Mouse (Mus musculus) ovary, postnatal 10 days (tissue): Measurements from ENCODE around the gene Gm49321.
A peak's percentile ranks its signal among the peaks of the same experiment; 100 is the strongest.

Experiments
- DNase-seq: peaks from one replicate; pipeline ENCODE4 v3.0.0; 2022; ENCODE audit warnings: low spot score

Gene Gm49321

GRCm38 (mm10) chr12:73949318-73950058 lies 12.0 kb downstream of the Gm49321 start:
- peak; percentile 20 for DNase-seq

- DNase-seq = peak; percentile 11
Observed at GRCm38 (mm10) chr12:73952879-73953278, 15.4 kb downstream of the Gm49321 start.

- no peak for DNase-seq
Observed at GRCm38 (mm10) chr12:73953420-73954186, 16.1 kb downstream of the Gm49321 start.

GRCm38 (mm10) chr12:73954785-73955184 lies 17.3 kb downstream of the Gm49321 start:
- DNase-seq = no peak

- no peak for DNase-seq
Observed at GRCm38 (mm10) chr12:73957676-73958075, 20.2 kb downstream of the Gm49321 start.

GRCm38 (mm10) chr12:73958830-73959229 lies 21.4 kb downstream of the Gm49321 start:
- no peak for DNase-seq

GRCm38 (mm10) chr12:73964291-73965281 lies 27.1 kb downstream of the Gm49321 start, which contains the start of gene Snapc1:
Gene Snapc1 (plus strand): TSS chr12:73964481.
- peak; percentile 91 for DNase-seq

- no peak for DNase-seq
Observed at GRCm38 (mm10) chr12:73969142-73969541, 31.7 kb downstream of the Gm49321 start.

- no peak for DNase-seq
Observed at GRCm38 (mm10) chr12:73974584-73974983, 37.1 kb downstream of the Gm49321 start.

- no peak for DNase-seq
Observed at GRCm38 (mm10) chr12:73978144-73978543, 40.7 kb downstream of the Gm49321 start.

- no peak for DNase-seq
Observed at GRCm38 (mm10) chr12:73979667-73980066, 42.2 kb downstream of the Gm49321 start.

- DNase-seq = peak; percentile 18
Observed at GRCm38 (mm10) chr12:73982533-73982932, 45.1 kb downstream of the Gm49321 start.

GRCm38 (mm10) chr12:73986299-73986698 lies 48.8 kb downstream of the Gm49321 start:
- no peak for DNase-seq

GRCm38 (mm10) chr12:73988393-73989008 lies 51.0 kb downstream of the Gm49321 start:
- no peak for DNase-seq

- DNase-seq = no peak
Observed at GRCm38 (mm10) chr12:73989594-73989993, 52.1 kb downstream of the Gm49321 start.

GRCm38 (mm10) chr12:73996906-73997296 lies 59.4 kb downstream of the Gm49321 start:
- no peak for DNase-seq

- no peak for DNase-seq
Observed at GRCm38 (mm10) chr12:73997297-73998127, 60.1 kb downstream of the Gm49321 start, which contains the start of gene Syt16. Gene Syt16 (plus strand): TSS chr12:73997661.

- DNase-seq = no peak
Observed at GRCm38 (mm10) chr12:73998128-73998456, 60.6 kb downstream of the Gm49321 start.

GRCm38 (mm10) chr12:74002449-74002848 lies 65.0 kb downstream of the Gm49321 start:
- DNase-seq = no peak

- DNase-seq = no peak
Observed at GRCm38 (mm10) chr12:74009448-74009911, 72.0 kb downstream of the Gm49321 start.

GRCm38 (mm10) chr12:74013739-74014138 lies 76.3 kb downstream of the Gm49321 start:
- peak; percentile 58 for DNase-seq
